Mouse (Mus musculus): ENCODE data around the gene Slc25a21.

The Slc25a21 gene

GRCm38 (mm10) chr12:56688482-56688840, 508.8 kb downstream of the Slc25a21 start:
- no peak for DNase-seq

GRCm38 (mm10) chr12:56687640-56688481, 509.4 kb downstream of the Slc25a21 start:
- no peak for DNase-seq

- DNase-seq: peak; percentile 18
Measured at GRCm38 (mm10) chr12:56681096-56681811, 516.0 kb downstream of the Slc25a21 start.

GRCm38 (mm10) chr12:56677620-56678019, 519.7 kb downstream of the Slc25a21 start:
- no peak for DNase-seq

GRCm38 (mm10) chr12:56674726-56675125, 522.5 kb downstream of the Slc25a21 start:
- DNase-seq: peak; percentile 29

- DNase-seq: no peak
Measured at GRCm38 (mm10) chr12:56670795-56671194, 526.5 kb downstream of the Slc25a21 start.

GRCm38 (mm10) chr12:56669451-56670122, 527.7 kb downstream of the Slc25a21 start:
- DNase-seq: no peak

Measured in lung, postnatal 36 days (tissue).